Mouse (Mus musculus) fat pad, adult 2 months (tissue): ENCODE data around the gene Vps29.

Experiments used
- DNase-seq: peaks from one replicate; pipeline ENCODE4 v3.0.0-alpha.2; 2011; ENCODE audit warnings: low read depth, low spot score; ENCODE audit errors: extremely low read depth

Gene Vps29

DNA sequence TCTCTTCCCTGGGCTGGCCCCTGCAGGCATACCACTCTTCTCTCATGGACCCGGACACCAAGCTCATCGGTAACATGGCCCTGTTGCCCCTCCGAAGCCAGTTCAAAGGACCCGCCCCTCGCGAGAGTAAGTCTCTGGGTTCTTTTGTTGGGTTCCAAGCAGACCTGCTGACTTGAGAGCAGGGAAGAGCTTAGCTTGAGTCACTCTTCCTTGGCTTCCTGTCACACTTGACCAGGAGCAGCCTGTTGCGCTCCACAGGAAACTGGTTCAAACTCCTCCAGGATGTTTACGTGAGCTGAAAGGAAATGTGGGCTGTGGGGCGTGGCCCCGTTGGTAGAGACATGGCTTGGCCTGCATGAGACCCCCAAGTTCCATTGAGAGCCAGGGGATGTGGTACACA lies 42.6 kb downstream of the Vps29 start:
- DNase-seq: no peak

DNA sequence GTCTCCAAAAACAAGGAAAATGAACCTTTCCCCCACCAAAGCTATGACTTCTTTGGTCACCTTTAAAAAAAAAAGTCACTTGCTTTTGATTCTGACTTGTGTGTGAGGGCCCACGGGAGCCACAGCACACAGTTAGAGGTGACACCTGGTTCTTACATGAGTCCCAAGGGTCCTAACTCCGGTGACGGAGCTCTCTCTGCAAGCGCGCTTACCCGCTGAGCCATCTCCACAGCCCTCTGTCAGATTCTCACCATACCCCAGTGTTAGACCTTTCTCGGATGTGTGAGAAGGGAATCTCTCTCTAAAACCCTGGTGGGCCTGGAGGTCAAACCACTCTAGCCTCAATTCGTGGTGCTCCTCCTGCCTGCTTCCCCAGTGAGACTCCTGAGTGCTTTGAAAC lies 43.3 kb downstream of the Vps29 start:
- no peak for DNase-seq

DNA sequence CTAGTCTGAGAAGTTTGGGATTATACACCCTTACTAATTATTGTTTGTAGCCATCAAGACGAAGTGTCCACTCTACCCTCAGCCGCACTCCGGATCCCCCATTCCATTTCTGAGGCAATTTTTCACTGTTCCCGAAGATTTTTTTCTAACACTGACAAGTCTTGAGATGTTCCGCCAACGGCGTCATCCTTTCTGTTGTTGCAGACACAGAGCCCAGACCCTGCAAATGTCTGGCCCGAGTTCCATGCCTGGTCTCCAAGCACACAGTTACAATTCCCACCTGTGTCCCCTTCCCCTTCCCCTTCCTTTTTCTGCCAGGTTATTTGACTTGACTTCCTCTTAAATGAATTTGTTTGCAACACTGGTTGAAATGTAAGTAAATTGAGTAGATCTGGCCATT lies 45.7 kb downstream of the Vps29 start:
- DNase-seq: no peak

DNA sequence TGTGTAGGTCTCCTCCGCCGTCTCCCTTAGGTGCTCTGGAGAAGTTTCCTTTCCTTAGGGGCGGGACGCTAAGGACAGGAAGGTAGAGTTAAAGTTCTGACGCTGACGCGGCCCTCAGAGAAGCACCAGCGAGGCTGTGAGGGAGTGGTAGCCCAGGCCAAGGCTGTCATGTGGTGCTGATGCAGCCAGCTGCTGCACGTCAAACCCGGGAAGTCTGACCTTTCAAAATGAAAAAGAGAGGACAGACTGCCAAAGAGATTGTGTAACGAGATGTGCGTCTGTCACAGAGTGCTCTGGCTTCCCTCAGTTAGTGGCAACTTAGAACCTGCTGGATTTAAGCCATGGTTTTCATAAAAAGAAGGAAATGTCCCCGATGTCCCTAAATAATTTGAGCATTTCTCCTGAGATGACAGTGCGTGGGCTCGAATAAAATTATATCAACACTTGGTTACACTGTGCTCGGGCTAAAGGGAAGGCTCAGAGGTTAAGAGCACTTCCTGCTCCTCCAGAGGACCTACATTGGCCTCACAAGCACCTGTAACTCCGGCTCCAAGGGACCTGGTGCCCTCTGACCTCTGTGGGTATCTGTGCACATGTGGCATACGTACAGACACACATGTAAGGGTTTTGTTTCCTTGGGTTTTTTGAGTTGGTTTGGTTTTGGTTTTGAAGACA lies 46.6 kb downstream of the Vps29 start:
- DNase-seq: no peak

DNA sequence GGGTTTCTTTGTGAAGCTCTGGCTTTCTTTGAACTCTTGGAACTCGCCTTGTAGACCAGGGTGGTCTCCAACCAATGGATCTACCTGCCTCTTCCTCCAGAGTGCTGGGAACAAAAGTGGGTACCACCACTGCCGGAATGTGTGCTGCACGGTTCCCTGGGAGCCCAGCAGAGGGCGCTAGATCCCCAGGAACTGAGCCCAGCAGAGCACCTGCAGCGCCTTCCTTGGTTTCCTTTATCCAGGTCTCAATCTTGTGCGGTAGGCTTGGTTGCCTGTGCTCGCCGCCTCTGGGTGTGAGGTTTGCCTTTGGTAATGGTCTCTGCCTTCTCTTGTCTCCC lies 47.1 kb downstream of the Vps29 start:
- no peak for DNase-seq

DNA sequence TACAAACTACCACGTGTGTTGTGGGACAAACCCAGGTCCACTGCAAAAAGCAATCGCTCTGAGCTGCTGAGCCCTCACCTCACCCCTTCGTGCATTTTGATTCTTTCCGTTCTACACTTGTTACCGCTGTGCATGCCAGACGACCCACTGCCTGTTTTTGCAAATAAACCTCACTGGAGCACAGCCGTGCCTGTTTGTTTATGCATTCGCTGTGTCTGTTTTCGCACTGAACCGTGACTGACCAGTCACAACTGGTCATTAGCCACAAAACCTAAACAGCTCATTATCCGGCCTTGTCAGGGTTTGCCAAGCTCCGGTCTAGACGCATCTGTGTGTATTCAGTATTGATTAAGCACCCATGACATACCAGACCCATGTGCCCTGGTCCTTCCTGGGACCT lies 48.0 kb downstream of the Vps29 start:
- no peak for DNase-seq

DNA sequence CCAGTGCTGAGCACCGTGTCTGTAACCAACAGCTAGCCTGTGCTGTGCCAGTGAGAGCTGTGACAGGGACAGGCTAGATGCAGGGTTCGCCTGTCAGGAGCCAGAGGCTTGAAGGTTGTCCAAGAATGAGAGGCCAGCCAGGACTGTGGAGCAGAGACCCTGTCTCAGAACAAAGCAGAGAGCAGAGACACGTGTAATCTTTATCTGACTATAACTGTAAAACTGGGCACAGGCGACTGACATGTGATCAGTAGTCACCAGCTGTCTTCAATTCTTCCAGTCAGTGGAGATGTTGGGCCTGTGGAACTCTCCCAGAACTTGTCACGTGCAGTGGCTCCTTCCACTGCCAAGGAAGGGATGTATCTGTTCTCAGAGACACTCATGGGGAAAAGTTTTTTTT lies 48.6 kb downstream of the Vps29 start:
- DNase-seq: no peak

DNA sequence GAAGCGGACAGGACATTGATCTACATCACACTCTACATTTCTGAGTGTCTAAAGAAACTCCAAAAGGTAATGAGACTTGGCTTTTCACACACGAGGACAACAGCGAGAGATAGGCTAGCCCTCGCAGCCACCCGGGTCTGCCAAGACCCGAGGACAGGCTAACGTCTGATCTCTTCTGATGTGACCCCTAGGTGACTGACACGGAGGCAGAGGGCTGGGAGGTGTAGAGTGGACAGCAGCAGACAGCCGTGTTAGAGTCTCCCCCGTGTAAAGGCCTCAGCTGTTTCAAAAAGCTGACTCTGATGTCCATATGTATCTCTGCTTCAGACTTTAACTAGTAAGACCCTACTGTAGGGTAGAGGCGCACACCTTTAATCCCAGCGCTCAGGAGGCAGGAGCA lies 49.2 kb downstream of the Vps29 start:
- no peak for DNase-seq

DNA sequence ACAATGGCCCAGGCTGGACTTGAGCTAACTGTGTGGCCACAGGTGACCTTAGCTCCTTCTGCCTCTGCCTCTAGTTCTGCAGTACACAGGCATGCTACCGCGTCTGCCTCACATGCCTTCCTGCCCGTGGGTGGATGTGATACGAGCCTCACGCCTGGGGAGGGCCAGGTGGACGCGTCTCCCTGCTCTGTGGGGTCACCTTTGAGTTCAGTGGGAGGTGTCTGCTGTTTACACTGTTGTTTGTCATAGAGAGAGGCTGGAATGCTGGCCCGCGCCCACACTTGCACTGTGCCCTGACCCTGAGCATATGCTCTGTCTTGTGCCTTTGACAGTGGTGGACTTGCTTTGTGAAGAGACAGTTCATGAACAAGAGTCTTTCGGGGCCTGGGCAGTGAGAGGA lies 51.4 kb downstream of the Vps29 start:
- no peak for DNase-seq

DNA sequence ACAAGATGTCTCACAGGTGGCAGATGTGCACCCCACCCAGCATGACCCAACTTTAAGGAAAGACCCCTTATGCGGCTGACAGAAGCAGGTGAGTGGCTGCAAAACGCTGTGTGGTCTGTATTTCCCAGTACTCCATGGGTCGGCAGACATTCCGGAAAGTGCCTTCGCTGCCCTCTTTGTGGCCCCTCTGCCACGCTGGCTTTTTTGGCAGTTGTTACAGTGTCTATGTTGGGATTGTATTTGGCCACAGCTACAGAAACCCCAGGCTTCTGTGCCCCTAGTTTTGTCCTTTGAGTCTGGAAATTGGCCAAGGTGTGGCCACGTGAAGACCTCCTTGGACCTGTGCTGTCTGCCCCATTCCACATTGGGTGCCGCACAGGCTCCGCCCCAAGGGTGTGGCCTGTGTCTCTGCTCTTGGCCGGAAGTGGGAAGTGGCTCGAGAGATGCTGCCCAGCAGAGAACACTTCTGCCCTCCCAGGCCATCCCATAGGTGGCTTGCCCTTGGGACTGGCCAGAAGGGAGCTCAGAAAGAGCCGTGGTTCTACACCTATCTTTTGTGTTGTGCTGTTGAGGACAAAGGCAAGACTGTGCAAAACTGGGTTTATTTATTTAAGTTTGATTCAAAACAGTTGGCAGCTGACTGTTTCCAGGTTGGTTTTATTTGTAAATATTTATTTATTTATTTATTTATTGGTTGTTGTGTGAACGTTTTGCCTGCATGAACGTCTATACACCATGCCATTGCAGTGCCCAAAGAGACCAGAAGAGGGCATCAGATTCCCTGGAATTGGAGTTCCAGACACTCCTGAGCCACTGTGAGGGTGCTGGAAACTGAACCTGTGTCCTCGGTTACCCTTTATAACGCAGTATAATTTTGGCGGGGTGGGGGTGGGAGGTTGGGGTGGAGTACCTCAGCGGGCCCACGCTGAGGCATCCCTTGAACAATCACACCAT lies 55.8 kb downstream of the Vps29 start:
- DNase-seq: no peak

DNA sequence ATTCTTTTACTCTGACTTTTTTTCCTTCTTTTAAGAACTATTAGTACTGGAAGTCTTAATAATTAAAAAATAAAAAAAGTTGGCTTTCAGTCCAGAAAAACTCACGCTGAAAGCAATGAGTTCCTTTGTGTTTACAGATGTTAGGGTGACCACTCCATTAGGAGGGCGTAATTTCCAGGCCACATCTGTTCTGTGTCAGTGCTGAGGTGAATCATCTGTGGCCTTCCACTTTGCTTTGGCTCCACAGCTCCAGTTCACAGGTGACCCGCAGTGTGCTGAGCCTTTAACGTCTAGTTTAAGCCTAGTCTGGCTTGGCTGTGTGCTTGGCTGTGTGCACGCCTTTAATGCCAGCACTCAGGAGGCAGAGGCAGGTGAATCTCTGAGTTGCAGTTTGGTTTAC lies 57.7 kb downstream of the Vps29 start:
- no peak for DNase-seq

DNA sequence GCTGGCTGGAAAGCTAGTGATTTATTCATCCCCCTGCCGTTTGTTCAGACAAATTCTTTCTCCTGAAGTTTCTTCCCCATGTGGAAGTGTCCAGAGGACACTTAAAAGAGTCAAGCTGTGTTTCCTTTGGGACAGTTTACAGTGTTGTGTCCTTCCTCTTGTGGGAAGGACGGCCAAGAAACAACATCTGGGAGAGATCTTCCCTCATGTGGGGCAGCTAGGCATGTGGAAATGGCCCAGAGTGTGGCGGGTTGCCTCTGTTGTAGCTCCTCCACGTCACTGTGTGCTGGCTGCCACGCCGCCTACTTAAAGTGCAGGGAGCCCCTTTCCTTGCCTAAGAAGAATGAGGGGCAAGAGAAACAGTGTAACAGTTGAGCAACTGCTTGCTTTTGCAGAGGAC lies 58.7 kb downstream of the Vps29 start:
- DNase-seq: no peak

DNA sequence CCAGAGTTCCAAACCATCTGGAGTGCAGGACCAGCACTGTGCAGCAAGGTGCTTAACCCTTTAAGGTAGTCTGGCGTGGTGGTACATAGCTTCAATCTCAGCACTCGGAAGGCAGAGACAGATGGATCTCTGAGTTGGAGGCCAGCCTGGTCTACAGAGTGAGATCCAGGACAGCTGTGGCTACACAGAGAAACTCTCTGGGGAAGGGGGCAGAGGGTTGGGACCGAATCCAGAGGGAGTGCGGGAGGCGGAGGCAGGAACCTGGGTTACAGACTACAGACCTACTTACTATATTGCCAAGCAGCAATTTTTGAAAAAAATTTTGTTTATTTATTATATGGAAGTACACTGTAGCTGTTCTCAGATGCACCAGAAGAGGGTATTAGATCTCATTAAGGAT lies 60.2 kb downstream of the Vps29 start:
- no peak for DNase-seq
